Mouse (Mus musculus) spleen, adult 12 weeks (tissue): Measurements from ENCODE around the gene Oas2.
A peak's percentile ranks its signal among the peaks of the same experiment; 100 is the strongest.

Experiments
- DNase-seq: peaks from one replicate; pipeline ENCODE4 v3.0.0; 2022; ENCODE audit warnings: low spot score

The Oas2 gene

DNA sequence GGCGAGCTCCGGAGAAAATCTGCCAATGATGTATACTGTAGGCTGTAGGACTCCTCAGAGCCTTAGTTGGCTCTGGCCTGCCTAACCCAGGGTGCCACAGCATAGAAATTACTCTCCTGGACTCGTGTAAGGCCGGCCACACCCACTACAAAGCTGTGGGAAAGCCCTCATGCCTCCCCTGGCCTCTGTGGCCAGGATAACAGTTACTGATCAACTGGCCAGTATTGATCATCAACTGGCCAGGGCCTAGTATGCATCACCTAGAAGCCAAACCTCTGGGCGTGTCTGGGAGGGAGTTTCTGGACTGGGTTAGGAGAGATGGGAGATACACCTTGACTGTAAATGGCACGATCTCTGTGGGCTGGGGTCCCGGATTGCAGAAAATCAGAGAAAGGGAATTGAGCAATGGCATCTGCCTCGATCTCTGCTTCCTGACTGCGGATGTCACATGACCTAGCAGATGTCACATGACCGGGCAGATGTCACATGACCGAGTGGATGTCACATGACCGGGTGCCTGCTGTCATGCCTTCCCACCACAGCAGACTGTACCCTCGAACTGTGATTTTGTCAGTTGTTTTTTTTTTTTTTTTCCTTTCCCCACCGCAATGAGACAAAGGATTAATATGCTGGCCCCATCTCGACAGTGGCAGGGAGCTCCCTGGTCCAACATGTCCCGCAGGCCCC is 53.5 kb downstream of the Oas2 start:
- DNase-seq = no peak

GRCm38 (mm10) chr5:120694695-120695074 is 55.0 kb downstream of the Oas2 start:
- no peak for DNase-seq

- peak; percentile 62 for DNase-seq
Measured at GRCm38 (mm10) chr5:120693931-120694694, 55.5 kb downstream of the Oas2 start.

DNA sequence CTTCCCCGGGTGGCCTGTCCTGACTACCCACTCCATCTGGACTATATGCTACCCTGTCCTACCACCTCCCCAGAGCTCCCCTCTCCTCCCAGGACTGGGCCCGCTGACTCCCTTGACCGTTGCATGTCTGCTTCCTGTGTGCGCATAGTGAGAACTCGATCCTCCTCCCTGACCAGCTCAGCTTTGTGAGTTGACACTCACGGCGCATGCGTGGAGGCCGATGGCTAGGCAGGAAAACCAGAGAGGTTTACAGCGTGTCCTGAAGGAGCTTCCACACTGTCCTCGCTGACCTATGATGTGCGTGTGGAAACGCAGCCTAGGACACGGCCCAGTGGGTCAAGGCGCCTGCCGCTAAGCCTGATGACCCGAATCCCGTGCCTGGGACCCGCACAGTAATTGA is 57.6 kb downstream of the Oas2 start:
- DNase-seq = no peak

DNA sequence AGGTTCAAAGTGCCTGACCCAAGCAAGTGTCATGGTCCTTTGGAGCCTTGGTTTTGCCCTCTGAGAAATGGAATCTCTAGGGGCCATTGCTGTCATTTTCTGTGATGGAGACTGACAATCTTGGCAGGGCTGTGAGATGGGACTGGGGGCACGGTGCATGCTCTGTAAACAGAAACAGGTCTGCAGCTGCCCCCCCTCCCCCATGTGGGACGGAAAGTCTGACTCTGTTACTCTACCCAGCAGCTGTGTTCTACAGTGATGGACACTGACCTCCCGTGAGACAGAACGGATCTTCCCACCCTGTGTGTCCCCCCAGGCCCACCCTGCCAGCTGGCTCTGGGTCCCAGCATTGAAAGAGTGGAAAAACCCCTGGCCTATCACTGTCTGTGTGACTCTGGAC is 59.2 kb downstream of the Oas2 start:
- no peak for DNase-seq

DNA sequence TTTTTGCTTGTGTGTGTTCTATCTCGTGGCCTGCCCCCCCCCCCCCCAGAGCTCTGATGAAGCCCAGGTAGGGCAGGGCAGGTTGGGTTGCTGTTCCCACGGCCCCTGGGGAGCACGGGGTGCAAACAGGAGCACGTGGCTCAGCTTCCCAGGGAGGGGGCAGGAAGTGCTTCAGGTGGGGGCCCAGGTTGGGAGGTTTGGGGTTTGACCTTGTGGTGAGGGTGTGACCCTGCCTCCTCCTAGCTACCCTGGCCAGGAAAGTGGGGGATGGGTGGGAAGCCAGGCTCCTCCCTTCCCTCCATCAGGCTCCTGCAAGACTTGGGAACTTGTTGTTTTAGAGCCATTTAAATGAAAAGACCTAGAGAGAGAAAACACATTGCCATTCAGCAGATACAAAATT is 61.2 kb downstream of the Oas2 start:
- DNase-seq = peak; percentile 54

GRCm38 (mm10) chr5:120687897-120688296 is 61.8 kb downstream of the Oas2 start:
- DNase-seq = no peak

DNA sequence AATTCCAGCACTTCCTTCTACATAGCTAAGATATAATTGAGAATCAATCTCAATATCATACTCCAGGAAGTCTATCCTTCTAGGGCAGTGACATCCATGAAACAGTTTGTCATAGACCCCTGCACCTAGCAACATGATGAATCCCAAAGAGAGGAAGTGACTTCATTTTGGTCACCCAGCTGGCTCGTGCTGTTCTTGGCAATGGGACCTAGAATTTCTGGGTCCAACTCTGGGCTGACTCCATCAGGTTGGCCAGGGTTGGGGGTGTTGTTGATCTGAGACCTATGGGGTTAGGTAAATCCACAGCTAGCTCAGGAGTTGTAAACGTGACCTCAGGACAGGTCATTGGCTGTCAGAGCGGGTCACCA is 62.2 kb downstream of the Oas2 start:
- DNase-seq = no peak

DNA sequence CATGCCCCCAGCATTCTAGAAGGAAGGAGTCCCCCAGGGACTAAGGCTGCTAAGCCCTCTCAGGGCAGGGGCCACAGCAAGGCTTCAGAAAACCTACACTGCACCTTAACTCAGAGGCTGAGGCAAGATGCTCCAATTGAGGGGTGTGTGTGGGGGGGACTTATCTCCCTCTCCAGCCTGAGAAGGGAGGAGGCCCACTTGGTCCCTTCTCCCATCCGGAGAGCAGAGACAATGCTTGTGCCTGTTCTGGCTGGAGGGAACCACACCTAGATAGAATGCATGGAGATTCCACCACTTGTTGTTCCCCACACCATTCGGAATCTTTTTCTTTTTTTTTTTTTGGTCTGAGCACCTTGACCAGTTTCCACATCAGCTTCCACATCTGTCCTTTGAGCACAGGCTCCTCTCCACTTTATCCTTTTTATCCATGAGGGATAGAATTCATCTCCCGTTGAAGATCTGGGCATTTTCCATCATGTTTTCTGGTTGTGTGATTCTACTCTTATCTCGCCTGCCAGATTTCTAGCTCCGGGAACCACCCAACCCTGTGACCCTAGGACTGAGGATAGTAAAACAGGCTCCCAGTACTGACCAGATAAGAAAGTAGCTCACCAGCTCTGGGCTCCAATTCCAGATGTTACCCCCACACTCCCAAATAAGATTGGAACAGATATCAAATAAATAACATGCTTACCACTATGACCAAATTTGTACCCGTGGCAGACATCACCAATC is 62.7 kb downstream of the Oas2 start:
- DNase-seq = no peak

GRCm38 (mm10) chr5:120685678-120686077 is 64.0 kb downstream of the Oas2 start:
- DNase-seq = no peak

DNA sequence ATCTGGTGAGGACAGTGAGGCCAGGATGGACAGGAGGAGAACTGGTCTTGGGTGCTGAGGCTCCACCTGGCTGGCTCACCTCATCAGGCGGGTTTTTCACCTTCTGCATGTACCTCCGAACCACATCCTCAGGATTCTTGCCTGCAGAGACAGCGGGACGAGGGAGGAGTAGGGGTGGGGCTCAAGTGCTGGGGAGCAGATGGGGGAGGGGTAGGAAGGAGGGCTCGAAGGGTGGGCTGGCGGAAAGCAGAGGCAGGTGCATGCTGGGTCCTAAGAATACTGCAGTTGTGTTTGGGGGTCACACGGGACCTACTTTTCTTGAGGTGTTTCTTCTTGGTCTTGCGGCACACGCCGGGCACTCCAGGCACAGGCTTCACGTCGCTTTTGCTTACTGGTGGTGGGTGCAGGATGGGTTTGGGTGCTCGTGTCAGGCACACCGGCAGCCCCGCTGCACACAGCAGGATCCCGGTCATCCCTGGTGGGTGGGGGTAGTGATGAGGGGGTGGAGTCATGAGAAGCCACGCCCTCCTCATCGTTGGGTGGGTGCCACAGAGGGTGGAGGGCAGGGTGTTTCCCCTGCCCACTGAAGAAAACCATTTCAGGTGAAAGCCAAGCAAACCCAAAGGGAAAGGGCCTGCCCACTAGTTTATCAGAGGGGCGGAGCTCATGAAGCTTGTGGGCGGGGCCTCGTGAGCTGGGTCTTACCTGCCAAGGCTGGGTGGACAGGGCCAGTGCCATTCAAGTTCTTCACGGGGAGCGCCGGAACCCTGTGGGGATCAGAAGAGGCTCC is 66.5 kb downstream of the Oas2 start:
- DNase-seq = no peak

DNA sequence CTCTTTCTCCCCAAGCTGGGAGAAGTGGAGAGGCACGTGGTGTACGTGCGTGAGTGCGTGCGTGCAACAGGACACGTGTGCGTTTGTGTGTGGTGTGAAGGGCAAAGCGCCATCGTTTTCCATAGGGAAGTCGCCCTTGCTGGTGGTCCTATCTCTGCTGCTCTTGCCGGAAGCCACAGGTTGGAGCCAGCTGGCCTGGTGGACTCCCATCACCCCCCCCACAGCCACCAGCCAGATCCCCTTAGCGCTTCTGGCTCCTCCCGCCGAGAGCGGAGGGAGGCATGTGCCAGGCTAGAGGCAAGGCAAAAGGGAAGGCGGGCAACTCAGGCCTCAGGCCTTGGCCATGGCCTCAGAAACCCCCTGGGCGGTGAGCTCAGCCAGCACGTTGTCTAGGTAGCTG is 68.7 kb downstream of the Oas2 start:
- DNase-seq = no peak
